Comparison of ENCODE assay signal across 17 mouse cellular contexts in the genomic region with DNA sequence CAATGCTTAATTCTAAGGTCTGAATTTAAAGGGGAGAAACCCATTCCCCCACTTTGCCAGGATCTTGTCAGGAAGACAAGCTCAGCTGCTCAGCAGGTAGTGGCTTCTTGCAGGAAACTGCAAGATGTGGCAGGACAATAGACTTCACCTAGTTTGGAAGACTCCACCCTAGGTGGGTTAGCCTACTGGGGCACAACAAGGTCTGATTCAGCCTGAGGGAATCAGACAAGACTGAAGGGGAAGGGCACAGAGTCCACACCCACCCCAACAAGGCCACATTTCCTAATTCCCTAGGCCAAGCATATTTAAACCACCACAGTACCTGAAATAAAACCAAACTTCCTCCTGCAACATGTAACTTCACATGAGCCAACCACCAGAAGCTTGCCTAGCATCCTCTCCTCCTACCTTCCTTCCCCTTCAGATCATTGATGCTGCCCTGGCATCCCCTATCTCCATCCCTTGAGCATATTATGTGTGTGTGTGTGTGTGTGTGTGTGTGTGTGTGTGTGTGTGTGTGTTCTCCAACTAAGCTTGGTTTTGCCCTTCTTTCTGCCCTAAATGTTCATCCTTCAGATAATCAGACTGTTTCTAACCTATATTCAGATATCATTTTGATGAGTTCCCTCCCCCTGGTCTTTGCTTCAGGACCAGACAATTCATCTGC.
A peak's percentile ranks its signal among the peaks of the same experiment; 100 is the strongest.
DNase-seq lines count a peak whose midpoint lies in the region; ATAC-seq lines count a peak whose summit lies in the region.
"Had no signal": no experiment of that assay in that cellular context is flagged by ENCODE, and none has a peak within 500 bp of the region (broad histone marks: within the 10 kb centered on the region; RNA-seq: fewer than 3 reads in every experiment).

No protein-coding gene starts in this region.

- no peak for DNase-seq in cerebellum, adult 18-20 months
- DNase-seq in cerebellum, postnatal 25 days: peak; percentile 68 to 71
- DNase-seq in cerebellum, adult 11-12 months: no peak
- peak; percentile 52 for DNase-seq in ES-CJ7 (ENCODE audit: low read depth, low spot score)
- no peak for DNase-seq in gastrocnemius, adult 8-10 months (ENCODE audit: low spot score in 2 of 2)
- DNase-seq: adrenal gland, adult 8-10 months; adrenal gland, postnatal 25 days; forebrain, postnatal 0 days; gastrocnemius, adult 2 months; gastrocnemius, postnatal 25 days; heart, adult 2 months; kidney, adult 18-20 months had no signal

- ATAC-seq in cerebellum, adult (ENCODE audit: insufficient number of reproducible peaks, low FRiP score, low TSS enrichment): peak; percentile 16
- ATAC-seq: activated CD4-positive, CD25-positive, alpha-beta regulatory T cell, adult 4 months; forebrain, embryonic 14.5 days; forebrain, postnatal 0 days; intestine, embryonic 16.5 days; Patski had no signal

Comparison
In these comparisons a context has a peak if more than half of its experiments do, and no peak if none do; other contexts are left out.
1. DNase-seq: peak in cerebellum, postnatal 25 days (2 of 2) and ES-CJ7 (single experiment); none in cerebellum, adult 18-20 months (0 of 2), cerebellum, adult 11-12 months (single experiment) and gastrocnemius, adult 8-10 months (0 of 2).